Mouse (Mus musculus): ENCODE results near the gene Grin2a.

The Grin2a gene

DNA sequence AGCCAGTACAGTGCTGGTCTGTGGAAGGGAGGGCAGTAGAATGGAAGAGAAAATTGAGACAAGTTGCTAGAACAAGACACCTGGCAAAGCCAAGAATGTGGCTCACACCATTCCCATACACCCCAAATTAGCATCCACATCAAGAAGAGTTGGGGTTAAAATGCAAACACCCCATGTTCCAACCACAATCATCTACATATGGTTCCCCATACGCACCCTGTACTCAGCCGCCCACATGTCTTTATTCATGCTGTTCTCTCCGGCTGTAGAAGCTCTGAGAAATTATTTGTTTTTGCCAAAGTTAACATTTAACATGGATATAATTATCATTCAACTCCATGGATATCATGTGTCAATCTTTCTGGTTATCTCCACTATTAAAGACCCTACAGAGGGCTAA lies 22.7 kb downstream of the Grin2a start:
- DNase-seq (ENCODE audit: low spot score in 2 of 2), result peak in 1 of 2 experiments; percentile 43

- no peak for DNase-seq (ENCODE audit: low spot score in 2 of 2)
Measured at GRCm38 (mm10) chr16:9964469-9964868, 30.9 kb downstream of the Grin2a start.

- no peak for DNase-seq (ENCODE audit: low spot score in 2 of 2)
Measured at GRCm38 (mm10) chr16:9962482-9962881, 32.9 kb downstream of the Grin2a start.

- DNase-seq (ENCODE audit: low spot score in 2 of 2), result no peak
Measured at GRCm38 (mm10) chr16:9959340-9959739, 36.0 kb downstream of the Grin2a start.

- DNase-seq (ENCODE audit: low spot score in 2 of 2), result no peak
Measured at GRCm38 (mm10) chr16:9954266-9954665, 41.1 kb downstream of the Grin2a start.

DNA sequence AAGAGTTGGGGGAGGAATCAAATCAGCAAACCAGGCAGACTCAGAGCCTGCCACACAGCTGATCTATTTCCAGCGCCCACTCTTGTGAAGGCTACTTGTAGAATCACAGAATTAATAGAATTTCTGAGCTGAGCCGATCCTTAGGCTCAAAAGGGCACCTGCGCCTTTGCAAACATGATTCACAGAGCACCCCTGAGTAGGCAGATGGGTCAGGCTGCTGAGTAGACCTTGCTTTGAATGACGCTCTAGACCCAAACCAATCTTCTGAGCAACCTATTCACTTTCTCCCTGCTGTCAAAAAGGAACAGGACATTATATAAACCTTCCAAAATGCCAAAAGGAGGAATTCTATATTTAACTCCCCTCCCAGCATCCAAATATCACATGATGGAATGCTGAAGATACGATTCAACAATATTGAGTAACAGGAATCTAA lies 41.9 kb downstream of the Grin2a start:
- DNase-seq (ENCODE audit: low spot score in 2 of 2), result no peak

DNA sequence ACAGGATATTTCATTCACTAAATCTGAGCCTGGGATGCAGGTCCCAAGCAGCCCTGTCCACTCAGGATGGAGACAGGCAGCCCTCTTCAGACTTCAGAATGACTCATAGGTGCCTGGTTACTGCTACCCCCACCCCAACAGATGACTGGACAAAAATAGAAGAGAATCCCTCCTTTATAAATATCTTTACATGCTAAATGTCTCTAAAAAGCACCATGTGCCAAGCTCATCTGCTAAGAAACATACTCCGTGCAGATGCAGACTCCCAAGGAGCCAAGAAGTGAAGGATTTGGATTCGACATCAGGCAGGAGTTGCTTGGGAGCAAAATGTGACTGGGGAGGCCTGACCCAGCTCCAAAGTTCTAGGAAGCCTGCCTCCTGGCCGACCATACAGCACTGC lies 46.1 kb downstream of the Grin2a start:
- no peak for DNase-seq (ENCODE audit: low spot score in 2 of 2)

- no peak for DNase-seq (ENCODE audit: low spot score in 2 of 2)
Measured at GRCm38 (mm10) chr16:9947430-9947829, 47.9 kb downstream of the Grin2a start.

DNA sequence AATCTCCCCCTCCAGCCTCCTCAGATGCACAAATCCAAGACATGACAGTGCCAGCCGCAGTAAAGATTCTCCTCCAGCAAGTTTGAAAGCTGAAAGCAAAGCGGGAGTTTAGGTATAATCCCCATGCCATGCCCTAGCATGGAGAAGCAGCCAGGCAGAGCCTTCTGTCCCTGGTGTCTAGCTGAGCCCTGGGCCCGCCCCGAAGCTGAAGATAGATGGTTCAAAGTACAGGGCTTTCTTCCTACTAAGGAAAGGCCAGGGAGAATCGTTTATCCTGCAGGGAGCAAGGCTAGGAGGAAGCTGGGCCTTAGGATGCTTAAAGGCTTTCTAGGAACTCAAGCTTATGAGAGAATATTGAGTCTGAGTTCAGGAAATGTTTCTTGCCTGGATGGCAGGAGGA lies 50.5 kb downstream of the Grin2a start:
- DNase-seq (ENCODE audit: low spot score in 2 of 2), result no peak

GRCm38 (mm10) chr16:9941306-9941930 lies 53.9 kb downstream of the Grin2a start:
- DNase-seq (ENCODE audit: low spot score in 2 of 2), result no peak

GRCm38 (mm10) chr16:9940716-9941115 lies 54.6 kb downstream of the Grin2a start:
- no peak for DNase-seq (ENCODE audit: low spot score in 2 of 2)

DNA sequence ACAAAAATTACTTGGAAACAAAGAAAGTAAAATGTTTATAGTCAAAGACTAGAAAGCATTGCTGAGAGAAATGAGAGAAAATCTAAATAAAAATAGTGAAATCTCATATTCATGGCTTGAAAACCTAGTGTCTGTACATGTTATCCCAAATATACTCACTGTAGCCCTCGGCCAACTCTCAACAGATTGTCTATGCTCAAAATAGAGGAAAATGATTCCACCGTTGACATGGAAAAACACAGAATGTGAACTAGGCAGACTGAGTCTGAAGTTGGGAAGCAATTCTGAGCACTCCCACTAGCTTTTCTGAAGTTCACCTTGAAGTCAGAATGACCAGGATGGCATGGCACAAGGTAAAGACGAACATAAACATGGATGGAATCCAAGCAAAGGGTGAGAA lies 84.7 kb downstream of the Grin2a start:
- DNase-seq (ENCODE audit: low spot score in 2 of 2), result no peak

DNA sequence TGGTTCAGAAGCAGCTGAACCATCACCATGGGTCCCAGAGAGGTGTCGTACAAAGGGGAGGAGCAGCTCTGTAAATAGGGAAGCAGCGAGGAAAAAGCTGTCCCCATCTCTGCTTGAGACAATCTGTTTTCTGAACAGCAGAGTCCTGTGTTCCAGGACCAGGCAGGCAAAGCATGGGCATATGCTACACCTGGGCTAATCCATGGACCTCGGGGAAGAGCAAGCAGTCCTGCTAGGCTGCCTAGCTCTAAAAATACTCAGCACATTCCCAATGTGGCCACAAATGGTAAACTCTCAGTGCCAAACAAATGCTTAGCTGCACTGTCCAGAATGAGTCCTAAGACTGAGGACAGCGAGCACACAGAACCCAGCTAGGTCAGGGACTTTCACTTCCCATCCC lies 86.1 kb downstream of the Grin2a start:
- DNase-seq (ENCODE audit: low spot score in 2 of 2), result no peak

GRCm38 (mm10) chr16:9904443-9904842 lies 90.9 kb downstream of the Grin2a start:
- no peak for DNase-seq (ENCODE audit: low spot score in 2 of 2)

DNA sequence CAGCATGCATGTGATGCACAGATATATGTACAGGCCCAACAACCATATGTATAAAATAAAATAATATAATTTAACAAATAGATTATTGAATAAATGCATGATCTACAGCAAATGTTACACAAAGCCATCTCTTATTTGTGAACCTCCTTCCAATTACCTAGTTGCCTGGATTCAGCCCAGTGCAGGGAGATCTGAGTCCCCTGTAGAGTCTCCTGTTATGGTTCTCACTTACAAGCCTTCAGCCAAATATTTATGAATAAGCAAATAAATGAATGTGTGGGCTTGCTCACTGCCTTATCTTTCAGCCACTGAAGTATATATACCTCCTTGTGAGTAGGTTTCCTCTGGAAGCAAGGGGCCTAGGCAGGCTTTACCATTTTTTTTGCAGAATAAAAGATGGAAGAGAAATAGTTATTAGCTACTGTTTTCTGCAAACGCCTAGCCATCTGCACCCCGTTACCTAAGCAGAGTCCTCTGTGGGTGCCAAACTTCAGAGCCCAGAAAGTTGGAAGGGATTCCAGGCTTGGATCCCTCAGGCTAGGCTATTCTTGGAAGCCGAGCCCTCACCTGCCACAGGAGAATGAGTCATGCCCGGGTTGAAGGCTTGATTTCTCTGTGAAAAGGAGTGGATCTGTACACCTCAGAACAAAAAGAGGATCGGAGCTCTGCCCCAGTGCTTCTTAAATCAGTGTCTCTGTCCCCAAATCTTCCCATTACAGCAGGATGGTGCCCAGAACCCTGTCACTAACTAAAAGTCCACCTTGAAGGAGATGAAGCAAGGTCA lies 92.5 kb downstream of the Grin2a start:
- peak in 1 of 2 experiments; percentile 37 for DNase-seq (ENCODE audit: low spot score in 2 of 2)

DNA sequence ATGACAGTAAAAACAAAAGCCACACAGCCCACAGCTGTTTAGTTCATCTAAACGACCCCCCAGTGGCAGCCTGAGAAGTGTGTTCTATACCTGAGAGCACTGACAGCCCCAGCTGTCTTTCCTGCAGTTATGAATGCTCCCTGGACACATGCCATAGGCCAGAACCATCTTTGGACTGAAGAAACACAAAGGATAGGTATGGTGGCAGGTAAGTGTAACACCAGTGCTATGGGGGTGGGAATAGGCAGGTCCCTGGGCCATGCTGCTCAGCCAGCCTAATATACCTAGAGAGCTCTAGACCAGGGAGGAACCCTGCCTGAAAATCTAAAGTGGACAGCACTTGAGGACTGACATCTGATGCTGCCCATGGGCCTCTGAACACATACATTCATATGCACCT lies 93.9 kb downstream of the Grin2a start:
- DNase-seq (ENCODE audit: low spot score in 2 of 2), result no peak

DNA sequence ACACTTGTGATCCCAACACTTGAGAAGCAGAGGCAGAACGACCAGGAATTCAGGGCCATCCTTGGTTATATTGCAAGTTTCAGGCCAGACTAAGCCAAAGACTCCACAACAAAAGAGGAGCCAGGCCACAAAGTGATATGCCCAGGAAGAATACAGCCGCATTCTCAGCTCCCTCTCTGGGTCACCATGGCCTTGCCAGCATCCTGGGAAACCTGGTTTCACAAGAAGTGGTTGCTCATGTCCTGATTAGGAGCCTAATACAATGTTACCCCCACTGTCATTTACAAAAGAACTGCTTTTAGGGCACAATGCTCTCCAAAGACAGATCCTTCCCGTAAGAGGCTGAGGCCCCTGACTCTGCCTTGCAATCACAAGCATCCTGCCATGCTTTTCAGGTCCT lies 94.4 kb downstream of the Grin2a start:
- no peak for DNase-seq (ENCODE audit: low spot score in 2 of 2)

DNA sequence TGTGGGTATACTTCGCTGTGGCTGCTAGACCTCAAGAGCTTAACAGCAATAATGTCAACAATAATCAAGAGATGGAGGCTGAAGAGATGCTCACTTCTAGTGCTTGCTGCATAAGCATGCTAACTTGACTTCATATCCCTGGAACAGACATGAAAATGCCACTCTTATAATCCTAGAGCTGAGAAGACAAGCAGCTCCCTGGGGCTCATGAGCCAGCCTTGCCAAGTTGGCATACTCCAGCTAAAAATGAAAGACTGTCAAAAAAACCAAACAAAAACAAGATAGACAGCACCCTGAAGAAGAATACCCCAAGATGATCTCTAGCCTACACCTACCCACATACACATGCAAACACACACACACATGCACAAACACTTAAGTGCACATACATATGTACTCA lies 95.2 kb downstream of the Grin2a start:
- DNase-seq (ENCODE audit: low spot score in 2 of 2), result no peak

- no peak for DNase-seq (ENCODE audit: low spot score in 2 of 2)
Measured at GRCm38 (mm10) chr16:9899176-9899575, 96.2 kb downstream of the Grin2a start.

- DNase-seq (ENCODE audit: low spot score in 2 of 2), result no peak
Measured at GRCm38 (mm10) chr16:9895581-9895980, 99.8 kb downstream of the Grin2a start.

DNA sequence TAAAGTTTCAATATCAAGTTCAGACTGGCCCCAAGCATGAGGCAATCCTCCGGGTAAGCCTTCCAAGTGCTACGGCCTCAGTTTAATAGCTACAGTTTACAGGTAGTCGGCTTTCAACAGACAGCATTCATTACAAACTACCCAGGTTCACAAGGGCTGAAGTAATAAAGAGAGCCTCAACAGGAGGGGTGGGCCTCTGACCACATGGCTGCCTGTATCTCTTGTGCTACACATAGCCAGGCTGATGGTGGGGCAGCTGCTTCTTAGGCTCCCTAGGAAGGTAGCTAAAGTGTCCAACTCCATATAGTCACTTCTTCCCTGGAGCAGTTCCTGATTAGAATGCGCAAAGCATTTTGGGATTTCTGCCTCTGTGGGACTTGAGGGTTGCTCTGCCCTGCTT lies 109.2 kb downstream of the Grin2a start:
- DNase-seq (ENCODE audit: low spot score in 2 of 2), result no peak

DNA sequence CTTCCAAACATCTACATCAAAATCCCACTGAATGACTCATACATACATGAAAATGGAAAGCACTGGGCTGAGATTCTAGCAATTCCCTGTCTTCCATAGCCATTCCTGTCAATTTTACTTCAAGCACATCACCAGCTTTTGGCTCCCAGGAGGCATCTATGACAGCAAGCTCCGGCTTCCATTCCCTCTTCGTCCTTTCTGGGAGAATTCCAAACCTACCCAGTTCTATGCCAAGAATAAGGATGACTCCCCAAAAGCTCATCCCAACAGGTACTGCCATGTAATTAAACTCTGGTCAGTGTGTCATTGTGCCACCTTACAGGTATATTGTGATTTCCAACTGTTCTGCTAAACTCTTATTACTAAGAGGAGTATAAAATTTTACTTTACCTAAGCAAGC lies 111.2 kb downstream of the Grin2a start:
- no peak for DNase-seq (ENCODE audit: low spot score in 2 of 2)

- DNase-seq (ENCODE audit: low spot score in 2 of 2), result peak in 1 of 2 experiments; percentile 31
Measured at GRCm38 (mm10) chr16:9882420-9882819, 112.9 kb downstream of the Grin2a start.

Data from right cerebral cortex, postnatal 36 days (tissue).